Mouse (Mus musculus) midbrain, embryonic 16.5 days (tissue): ENCODE data around the gene P2ry6. TPM values are rescaled to one million over a fixed set of nuclear protein-coding genes. Genes with fewer than 3 reads are reported as not detected.
A peak's percentile ranks its signal among the peaks of the same experiment; 100 is the strongest.

Experiments used
- ATAC-seq: fragments of 200-750 bp; cut with Nextera tagmentation; 2 replicates; pipeline ENCODE4 v1.8.0; 2017; ENCODE audit warnings: moderate TSS enrichment
- H3K27ac ChIP-seq: fragments of 300-500 bp; sonication (generic); 2 replicates; pipeline ENCODE4 v1.5.1; 2014; ENCODE audit warnings: mild to moderate bottlenecking, low read length, mixed read lengths
- H3K27me3 ChIP-seq: fragments of 300-500 bp; sonication (generic); 2 replicates; pipeline ENCODE4 v1.6.1; 2014; ENCODE audit warnings: low read depth, low read length, mixed read lengths; ENCODE audit not compliant: control insufficient read depth, insufficient read depth
- H3K36me3 ChIP-seq: fragments of 300-500 bp; sonication (generic); 2 replicates; pipeline ENCODE4 v1.6.1; 2014; ENCODE audit warnings: mild to moderate bottlenecking, low read length, moderate library complexity, mixed read lengths; ENCODE audit not compliant: control insufficient read depth, insufficient read depth
- H3K4me1 ChIP-seq: fragments of 300-500 bp; sonication (generic); 2 replicates; pipeline ENCODE4 v1.6.1; 2014; ENCODE audit warnings: mild to moderate bottlenecking, low read length, mixed read lengths; ENCODE audit not compliant: control insufficient read depth, insufficient read depth
- H3K4me2 ChIP-seq: fragments of 300-500 bp; sonication (generic); 2 replicates; pipeline ENCODE4 v1.6.1; 2014; ENCODE audit warnings: mild to moderate bottlenecking, low read length, mixed read lengths
- H3K4me3 ChIP-seq: fragments of 300-500 bp; sonication (generic); 2 replicates; pipeline ENCODE4 v1.5.1; 2014; ENCODE audit warnings: low read depth, mild to moderate bottlenecking, low read length, moderate library complexity, mixed read lengths
- H3K9ac ChIP-seq: fragments of 300-500 bp; sonication (generic); 2 replicates; pipeline ENCODE4 v1.6.1; 2014; ENCODE audit warnings: low read depth, low read length, mixed read lengths
- H3K9me3 ChIP-seq: fragments of 300-500 bp; sonication (generic); replicated peaks from 2 replicates; pipeline ENCODE4 v1.6.1; 2014; ENCODE audit warnings: mild to moderate bottlenecking, low read length, mixed read lengths; ENCODE audit not compliant: control insufficient read depth, poor library complexity, severe bottlenecking
- WGBS: fragments of 180-500 bp; shearing (Covaris S2); extraction: QIAGEN DNeasy Blood & Tissue Kit; methylation state at CpG from one replicate; pipeline ENCODE4 v1.1.7; 2014; 5-methylcytosine and 5-hydroxymethylcytosine counted together
- polyA plus RNA-seq: library from polyadenylated mRNA; unstranded; fragments of >200 nt; fragmentation: Nextera tagmentation; extraction: Ambion mirVana; gene quantifications from 2 replicates; pipeline ENCODE4 v1.2.1, GENCODE M21; 2015

Gene P2ry6
- polyA plus RNA-seq, 1 experiment from 2014 or later, result 3.0 TPM

DNA sequence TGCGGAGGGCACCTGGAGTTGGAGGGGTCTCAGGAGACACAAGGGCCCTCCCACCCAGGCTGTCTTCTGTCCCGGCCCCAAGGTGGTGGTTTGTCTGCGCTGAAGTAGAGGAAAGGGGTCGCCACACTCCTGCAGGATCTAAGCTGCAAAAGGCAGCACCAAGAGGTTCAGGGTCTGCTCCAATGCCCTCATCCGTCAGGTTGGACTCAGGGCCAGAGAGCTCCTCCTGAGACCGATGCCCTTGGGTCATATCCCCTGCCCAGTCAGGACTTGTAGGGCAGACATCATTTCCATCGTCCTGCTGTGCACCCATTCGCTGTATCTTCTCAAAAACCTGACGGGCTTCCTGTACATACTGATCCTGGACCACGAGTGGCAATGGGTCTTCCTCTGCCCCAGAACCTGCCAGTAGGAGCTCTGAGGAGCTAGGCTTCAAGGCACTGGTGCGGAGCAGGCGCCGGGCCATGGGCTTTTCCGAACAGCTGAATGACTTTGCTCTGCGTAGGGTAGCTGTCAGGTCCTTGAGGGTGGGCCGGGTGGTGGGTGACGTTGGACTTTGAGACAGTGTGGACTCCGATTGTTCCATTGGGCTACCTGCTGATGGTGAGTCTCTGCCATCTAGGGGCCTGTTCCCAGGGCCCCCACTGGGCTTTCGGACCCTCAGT, 44.7 kb downstream of the P2ry6 start:
- ATAC-seq, result no peak
- H3K36me3 ChIP-seq, result no peaks in the 10 kb centered on the region
- no peak overlapping the region for H3K4me3 ChIP-seq
- peaks cover 18% of the 10 kb centered on the region for H3K27me3 ChIP-seq
- peak overlapping the region; percentile 16 for H3K4me2 ChIP-seq
- H3K9ac ChIP-seq, result no peak overlapping the region
- no peaks in the 10 kb centered on the region for H3K9me3 ChIP-seq
- 86% methylated on average over 19 of the region's 19 CpGs for WGBS
- H3K4me1 ChIP-seq, result peaks cover 3% of the 10 kb centered on the region
- H3K27ac ChIP-seq, result no peak overlapping the region

DNA sequence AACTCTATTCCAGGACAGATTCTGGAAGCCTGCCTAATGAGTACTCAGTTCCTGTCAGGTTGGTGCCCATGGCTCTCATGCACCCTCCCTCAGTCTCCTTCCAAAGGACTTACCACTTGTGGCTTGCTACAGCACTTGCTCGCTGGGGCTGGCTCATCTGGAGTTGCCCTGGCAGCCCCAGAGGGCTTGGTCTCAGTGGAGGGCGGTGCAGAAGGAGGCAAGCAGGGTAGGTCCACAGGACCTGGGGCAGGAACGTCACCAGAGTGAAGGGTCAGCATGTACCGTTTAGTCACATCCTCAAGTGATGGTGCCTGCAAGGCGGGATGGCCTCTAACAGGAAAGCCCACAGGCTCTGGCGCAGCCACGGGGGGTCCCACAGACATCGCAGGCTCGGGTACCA, 46.0 kb downstream of the P2ry6 start:
- no peak overlapping the region for H3K27ac ChIP-seq
- 68% methylated on average over 9 of the region's 9 CpGs for WGBS
- H3K4me1 ChIP-seq, result peaks cover 3% of the 10 kb centered on the region
- no peaks in the 10 kb centered on the region for H3K9me3 ChIP-seq
- H3K4me2 ChIP-seq, result peak overlapping the region; percentile 40; the same call in 1 of the 2 replicates
- H3K9ac ChIP-seq, result no peak overlapping the region
- no peak overlapping the region for H3K4me3 ChIP-seq
- H3K27me3 ChIP-seq, result peaks cover 18% of the 10 kb centered on the region
- ATAC-seq, result no peak
- H3K36me3 ChIP-seq, result no peaks in the 10 kb centered on the region

DNA sequence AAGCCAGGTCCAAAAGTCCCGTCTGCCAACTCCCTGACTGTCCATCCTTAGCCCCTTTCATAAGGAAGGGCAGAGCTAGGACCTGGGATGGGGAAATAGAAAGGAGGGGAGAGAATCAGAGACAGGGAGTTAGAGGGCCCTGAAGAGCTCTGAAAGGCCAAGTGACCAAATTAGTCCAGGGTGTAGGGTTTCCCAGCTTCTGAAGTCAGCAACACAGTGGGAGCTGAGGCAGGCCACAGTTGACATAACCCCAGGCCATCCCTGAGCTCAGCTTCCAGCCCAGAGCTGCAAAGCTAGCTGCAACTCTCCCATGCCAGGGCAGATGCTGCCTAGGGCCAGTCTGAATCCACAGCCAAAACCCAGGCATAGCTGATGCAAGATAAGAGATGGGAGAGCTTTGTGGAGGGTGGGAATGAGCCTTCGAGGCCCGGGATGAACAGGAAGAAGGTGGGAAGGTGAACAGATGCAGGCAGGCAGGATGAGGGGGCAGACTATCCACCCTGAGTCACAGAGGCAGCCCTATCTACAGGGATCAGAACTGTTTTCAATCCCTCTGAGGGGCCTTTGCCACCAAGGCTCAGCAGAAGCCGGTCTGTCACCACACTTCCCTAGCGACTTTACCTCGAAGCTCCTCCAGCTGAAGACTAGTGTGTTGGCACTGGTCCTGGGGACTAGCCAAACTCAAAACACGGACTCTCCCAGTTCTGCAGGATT, 47.0 kb downstream of the P2ry6 start:
- H3K4me3 ChIP-seq, result no peak overlapping the region; the same call in none of the 2 replicates

DNA sequence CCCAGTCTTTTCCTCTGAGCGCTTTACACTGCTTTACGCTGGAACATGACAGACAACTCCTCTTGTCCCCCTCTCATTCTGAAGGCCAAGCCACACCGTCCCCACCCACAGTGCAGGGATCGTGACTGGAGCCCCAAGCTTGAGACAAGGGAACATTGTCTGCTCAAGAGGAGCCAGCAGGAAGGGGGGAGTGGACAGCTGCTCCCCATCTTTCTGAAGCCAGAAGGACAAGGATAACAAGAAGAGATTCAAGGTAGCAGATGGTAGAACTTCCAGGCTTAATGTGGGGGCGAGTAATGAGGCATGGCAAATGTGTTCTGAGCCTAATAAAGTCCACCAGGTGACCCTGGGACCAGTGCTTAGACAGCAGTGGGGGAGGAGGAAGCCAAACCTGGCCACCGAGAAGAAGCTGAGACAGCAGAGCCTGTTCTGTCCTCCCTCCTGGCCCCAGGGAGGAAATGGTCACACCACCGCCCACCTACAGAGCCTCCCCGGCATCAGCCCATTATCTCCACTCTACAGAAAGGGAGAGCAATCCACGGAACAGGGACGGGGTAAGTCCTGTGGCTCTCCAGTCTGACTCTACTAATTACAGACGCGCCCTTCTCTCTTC, 48.0 kb downstream of the P2ry6 start:
- Histone ChIP-seq H3K36me3 (no peaks in the 10 kb centered on the region), H3K27ac (no peak overlapping the region), H3K9me3 (no peaks in the 10 kb centered on the region), H3K4me1 (peaks cover 3% of the 10 kb centered on the region), H3K27me3 (peaks cover 15% of the 10 kb centered on the region), H3K4me3 (peak overlapping the region; percentile 8; the same call in 1 of the 2 replicates), H3K9ac (no peak overlapping the region), H3K4me2 (peak overlapping the region; percentile 40)
- no peak for ATAC-seq
- 30% methylated on average over 12 of the region's 12 CpGs for WGBS

More for the DNA sequence above, 47.0 kb downstream of the P2ry6 start:
- WGBS, result 31% methylated on average over 7 of the region's 7 CpGs
- Histone ChIP-seq H3K27ac (no peak overlapping the region), H3K9me3 (no peaks in the 10 kb centered on the region), H3K27me3 (peaks cover 15% of the 10 kb centered on the region), H3K9ac (peak overlapping the region; percentile 49), H3K4me2 (peak overlapping the region; percentile 40), H3K36me3 (no peaks in the 10 kb centered on the region), H3K4me1 (peaks cover 3% of the 10 kb centered on the region)
- no peak for ATAC-seq

DNA sequence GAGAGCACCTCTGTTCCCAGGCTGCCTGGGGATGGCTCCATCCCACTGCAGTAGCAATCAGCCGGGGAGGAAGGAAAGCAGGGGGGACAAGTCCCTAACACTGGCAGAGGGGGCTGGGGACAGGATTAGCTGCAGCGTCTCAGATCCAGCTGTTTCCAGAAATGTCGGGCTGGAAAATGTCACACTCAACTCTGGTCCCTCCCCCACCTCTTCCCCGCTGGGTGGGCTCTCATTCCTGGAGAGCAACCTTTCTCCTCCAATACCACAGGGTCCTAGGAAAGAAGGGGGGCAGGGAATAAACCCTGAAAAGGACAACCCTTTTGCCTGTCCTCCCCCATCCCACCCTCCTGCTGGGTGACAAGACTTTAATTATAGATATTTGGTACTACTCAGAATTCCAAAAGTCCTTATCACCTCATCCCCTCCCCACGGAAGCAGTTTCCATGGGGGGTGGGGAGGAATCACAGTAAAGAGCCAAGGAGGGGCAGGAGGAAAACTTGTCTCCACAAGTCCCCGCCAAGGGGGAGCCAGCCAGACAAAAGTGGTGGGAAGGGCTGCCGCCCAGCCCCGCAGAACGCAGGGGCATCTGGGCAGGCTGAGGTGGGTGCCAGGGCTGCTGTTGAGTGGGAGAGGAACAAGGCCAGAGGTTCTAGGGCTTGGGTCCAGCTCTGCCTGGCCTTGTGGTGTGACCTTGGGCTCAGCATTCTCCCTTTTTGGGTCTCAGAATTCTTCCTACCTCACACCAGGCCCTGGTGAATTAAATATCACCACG, 49.6 kb downstream of the P2ry6 start:
- ATAC-seq, result no peak
- Histone ChIP-seq H3K27me3 (peaks cover 5% of the 10 kb centered on the region), H3K4me1 (peaks cover 3% of the 10 kb centered on the region; the same call in 1 of the 2 replicates), H3K9me3 (no peaks in the 10 kb centered on the region), H3K4me3 (no peak overlapping the region), H3K9ac (no peak overlapping the region), H3K36me3 (no peaks in the 10 kb centered on the region), H3K4me2 (no peak overlapping the region), H3K27ac (no peak overlapping the region)
- 30% methylated on average over 10 of the region's 10 CpGs for WGBS

DNA sequence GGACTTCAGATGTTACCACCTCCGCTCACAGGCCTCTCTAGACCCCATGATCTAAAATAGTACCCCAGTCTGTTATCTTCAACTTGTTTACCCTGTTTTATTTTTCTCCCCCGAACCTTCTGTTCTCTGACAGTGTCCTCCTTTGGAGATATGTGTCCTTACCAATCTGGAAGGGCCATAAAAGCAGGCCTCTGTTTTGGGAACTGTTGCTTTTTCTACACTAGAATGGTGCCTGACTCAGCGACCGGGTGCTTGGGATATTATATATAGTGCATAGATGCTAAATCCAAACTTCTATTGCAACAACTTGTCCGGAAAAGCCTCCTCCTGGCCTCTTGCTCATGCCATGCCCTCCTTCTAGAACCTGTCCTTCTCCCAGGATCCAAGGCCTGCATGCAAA, 50.2 kb downstream of the P2ry6 start:
- Histone ChIP-seq H3K4me1 (peaks cover 3% of the 10 kb centered on the region; the same call in 1 of the 2 replicates), H3K9me3 (no peaks in the 10 kb centered on the region), H3K27me3 (no peaks in the 10 kb centered on the region; the same call in 1 of the 2 replicates), H3K4me3 (no peak overlapping the region), H3K36me3 (no peaks in the 10 kb centered on the region), H3K27ac (no peak overlapping the region), H3K9ac (no peak overlapping the region), H3K4me2 (no peak overlapping the region)
- 86% methylated on average over 5 of the region's 5 CpGs for WGBS
- no peak for ATAC-seq

DNA sequence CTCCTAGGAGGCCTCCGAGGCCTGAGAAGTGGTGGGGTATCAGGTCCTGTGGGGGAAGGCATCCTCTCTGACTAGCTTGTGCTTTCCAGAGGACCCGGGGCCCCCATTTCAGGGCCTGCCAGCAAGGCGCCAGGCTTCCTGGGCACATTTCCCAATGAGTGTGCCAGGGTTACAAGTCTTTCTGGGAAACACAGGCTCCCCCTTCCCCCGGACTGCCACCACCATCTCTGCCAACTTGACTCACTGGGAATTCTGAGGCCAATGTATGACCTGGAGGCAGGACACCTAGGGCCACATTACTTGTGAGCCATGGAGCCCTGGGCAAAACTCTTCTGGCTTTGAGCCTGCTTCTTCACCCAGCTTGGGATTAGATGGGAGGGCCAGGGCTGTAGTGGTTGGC, 51.5 kb downstream of the P2ry6 start:
- no peak overlapping the region for H3K9ac ChIP-seq
- no peaks in the 10 kb centered on the region; the same call in 1 of the 2 replicates for H3K27me3 ChIP-seq
- no peak overlapping the region for H3K27ac ChIP-seq
- H3K4me3 ChIP-seq, result no peak overlapping the region
- H3K9me3 ChIP-seq, result no peaks in the 10 kb centered on the region
- ATAC-seq, result no peak
- WGBS, result 85% methylated on average over 4 of the region's 4 CpGs
- H3K4me1 ChIP-seq, result peaks cover 3% of the 10 kb centered on the region; the same call in 1 of the 2 replicates
- H3K36me3 ChIP-seq, result no peaks in the 10 kb centered on the region
- no peak overlapping the region for H3K4me2 ChIP-seq

DNA sequence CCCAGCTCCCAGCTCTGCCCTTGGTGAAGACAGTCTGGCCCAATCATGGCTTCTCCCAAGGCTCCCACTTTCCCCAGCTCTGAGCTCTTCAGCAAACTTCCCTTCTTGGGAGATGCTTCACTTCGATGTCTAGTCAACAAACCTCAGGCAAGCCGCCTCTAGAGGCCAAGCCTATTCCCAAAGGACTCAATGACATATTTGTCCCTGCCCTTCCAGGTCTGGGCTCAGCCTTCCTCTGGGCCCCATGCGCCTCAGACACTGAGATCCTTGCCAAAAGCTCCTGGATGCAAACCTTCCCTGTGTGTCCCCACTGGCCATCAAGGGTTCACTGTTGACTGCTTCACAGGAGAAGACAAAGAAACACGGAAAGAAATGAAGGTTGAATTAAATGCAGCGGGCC, 53.2 kb downstream of the P2ry6 start:
- 90% methylated on average over 5 of the region's 5 CpGs for WGBS
- H3K36me3 ChIP-seq, result no peaks in the 10 kb centered on the region
- no peaks in the 10 kb centered on the region; the same call in 1 of the 2 replicates for H3K4me1 ChIP-seq
- H3K4me3 ChIP-seq, result no peak overlapping the region
- H3K4me2 ChIP-seq, result no peak overlapping the region
- no peak for ATAC-seq
- no peaks in the 10 kb centered on the region for H3K9me3 ChIP-seq
- H3K9ac ChIP-seq, result no peak overlapping the region
- no peak overlapping the region for H3K27ac ChIP-seq
- no peaks in the 10 kb centered on the region; the same call in 1 of the 2 replicates for H3K27me3 ChIP-seq
